10 mouse cellular contexts compared by ENCODE assay signal in genomic region chr11:21468465-21468864, GRCm38 (mm10).
DNase-seq lines count a peak whose midpoint lies in the region; TF ChIP-seq lines count a peak whose summit lies in the region.
"Had no signal": no experiment of that assay in that cellular context is flagged by ENCODE, and none has a peak within 500 bp of the region (broad histone marks: within the 10 kb centered on the region; RNA-seq: fewer than 3 reads in every experiment).

No protein-coding gene starts in this region.

- H3K4me3 ChIP-seq in gastrocnemius, adult 2 months: no peak overlapping the region

- no peak overlapping the region for H3K27ac ChIP-seq in gastrocnemius, adult 2 months

- peak; percentile 47 for TF ChIP-seq CTCF in gastrocnemius, adult 2 months (IDR thresholded peaks at IDR 0.05)

- DNase-seq in gastrocnemius, adult 2 months: no peak
- no peak for DNase-seq in gastrocnemius, postnatal 36 days
- peak; percentile 52 for DNase-seq in A20 (ENCODE audit: low read depth, low spot score)
- peak; percentile 14 for DNase-seq in c-Kit-positive CD71-positive TER-119-negative erythroid progenitor cells, embryonic 14.5 days (ENCODE audit: low read depth)
- peak; percentile 15 for DNase-seq in lung, postnatal 14 days
- no peak for DNase-seq in frontal cortex, postnatal 25 days (ENCODE audit: low spot score in 2 of 2)
- no peak for DNase-seq in urinary bladder, postnatal 4 days (ENCODE audit: low spot score in 2 of 2)
- DNase-seq in gastrocnemius, adult 8-10 months (ENCODE audit: low spot score in 2 of 2): no peak
- DNase-seq: cerebellum, adult 11-12 months; left cerebral cortex, postnatal 4 days had no signal

- intact Hi-C loops in gastrocnemius, adult 2 months (cut with DNase I): no loop called here
- intact Hi-C loops in gastrocnemius, postnatal 36 days (cut with DNase I): no loop called here

Comparison
In these comparisons a context has a peak if more than half of its experiments do, and no peak if none do; other contexts are left out.
1. DNase-seq: peak in A20 (single experiment), c-Kit-positive CD71-positive TER-119-negative erythroid progenitor cells, embryonic 14.5 days (single experiment) and lung, postnatal 14 days (single experiment); none in gastrocnemius, adult 2 months (single experiment), gastrocnemius, postnatal 36 days (0 of 2), frontal cortex, postnatal 25 days (0 of 2), urinary bladder, postnatal 4 days (0 of 2) and gastrocnemius, adult 8-10 months (0 of 2).